Mouse (Mus musculus) kidney, postnatal 25 days (tissue): ENCODE measurements around the gene Pld2.
A peak's percentile ranks its signal among the peaks of the same experiment; 100 is the strongest.
"Not testable (repeated sequence)": the region's sequence is repeated elsewhere in the genome, so short reads cannot be mapped to it uniquely, and the experiment has no call there.

Experiments used
- DNase-seq, 2 experiments: peaks; one replicate each; pipeline ENCODE4 v3.0.0; 2021; ENCODE audit warnings: mixed read lengths in 2 of 2

Pld2 gene

DNA sequence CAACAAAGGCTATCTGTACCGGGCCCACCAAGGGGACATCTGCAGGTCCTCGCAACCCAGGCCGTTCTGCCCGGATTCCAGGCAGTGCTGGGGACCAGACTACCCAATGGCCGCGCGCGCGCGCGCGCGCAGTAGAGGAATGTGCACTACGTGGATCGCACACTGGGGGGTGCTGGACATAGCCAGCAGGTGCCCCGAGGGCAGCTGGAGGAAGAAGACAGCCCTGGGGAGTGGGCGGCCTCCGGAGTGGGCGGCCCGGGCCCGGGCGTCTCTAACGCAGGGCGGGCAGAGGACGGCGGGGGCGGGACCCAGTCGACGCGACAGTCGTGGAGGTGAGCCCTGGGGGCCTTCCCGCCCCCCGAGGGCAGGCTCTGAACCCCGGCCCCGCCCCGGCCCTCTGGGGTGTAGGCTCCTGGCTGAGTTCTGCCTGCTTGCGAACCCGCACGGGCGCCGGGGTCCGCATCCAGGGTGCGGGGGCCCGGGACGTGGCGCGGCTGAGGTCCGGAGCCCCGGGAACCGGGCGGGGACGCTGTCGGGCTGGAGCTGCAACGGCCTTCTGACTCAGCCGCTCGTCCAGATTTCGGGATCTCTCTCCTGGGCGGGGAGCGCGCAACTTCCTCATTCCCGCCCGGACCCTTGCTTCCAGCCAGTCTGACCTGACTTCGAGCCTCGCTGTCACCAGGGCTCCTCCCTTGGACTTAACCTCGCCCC lies at the start of gene Pld2:
Gene Pld2 (plus strand): TSS at position 188 of the 711 bp plus-strand sequence.
- DNase-seq: peak; percentile 91 to 96

DNA sequence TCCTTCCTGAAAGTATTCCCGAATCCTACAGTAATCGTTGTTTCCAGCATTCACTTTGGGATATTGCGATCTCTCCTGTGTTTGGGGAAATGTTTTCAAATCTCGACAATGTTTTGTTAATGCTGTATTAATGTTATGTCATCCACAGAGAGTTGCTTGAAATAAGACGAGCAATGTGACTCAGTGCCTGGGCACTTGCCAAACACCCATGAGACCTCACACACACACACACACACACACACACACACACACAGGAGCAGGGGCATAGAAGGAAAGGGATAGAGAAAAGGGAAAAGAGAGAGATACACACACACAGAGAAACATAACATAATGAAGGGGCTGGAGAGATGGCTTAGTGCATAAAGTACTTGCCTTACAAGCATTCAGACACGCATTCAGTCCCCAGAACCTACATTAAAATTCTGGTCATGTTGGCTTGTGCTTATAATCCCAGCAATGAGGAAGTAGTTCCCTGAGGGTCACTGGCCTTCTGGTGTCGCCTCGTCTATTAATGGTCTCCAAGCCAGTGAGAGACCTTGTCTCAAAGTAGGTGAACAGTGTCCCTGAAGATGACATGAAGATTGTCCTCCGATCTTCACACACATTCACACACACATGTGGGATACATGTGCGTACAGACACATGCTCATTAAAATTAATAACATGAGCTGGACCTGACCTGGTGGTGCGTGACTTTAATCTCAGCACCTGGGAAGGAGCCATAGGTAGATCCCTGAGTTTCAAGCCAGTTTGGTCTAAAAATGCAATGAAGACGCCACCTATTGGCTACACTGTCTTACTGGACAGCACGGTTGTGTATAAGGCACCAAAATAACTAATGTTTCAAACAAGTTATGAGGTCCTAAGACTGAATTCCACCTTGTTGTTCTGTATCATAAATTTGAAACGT lies 40.0 kb upstream of the Pld2 start:
- DNase-seq: peak; percentile 66 to 72

DNA sequence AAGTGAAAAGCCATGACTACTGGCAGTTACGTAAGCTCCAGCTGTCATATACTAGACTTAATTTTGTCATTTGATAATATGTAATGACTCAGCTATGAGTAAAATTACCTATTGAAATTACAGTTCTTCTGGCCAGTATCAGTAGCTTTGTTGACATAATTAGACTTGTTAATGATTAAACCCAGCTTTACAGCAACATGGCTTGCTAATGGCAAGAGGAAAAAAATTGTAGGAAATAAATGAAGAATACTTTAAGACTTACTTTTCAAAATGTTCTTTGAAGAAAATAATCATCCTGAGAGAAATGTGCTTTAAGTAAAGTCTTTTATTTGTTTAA lies 39.4 kb upstream of the Pld2 start:
- no peak for DNase-seq

DNA sequence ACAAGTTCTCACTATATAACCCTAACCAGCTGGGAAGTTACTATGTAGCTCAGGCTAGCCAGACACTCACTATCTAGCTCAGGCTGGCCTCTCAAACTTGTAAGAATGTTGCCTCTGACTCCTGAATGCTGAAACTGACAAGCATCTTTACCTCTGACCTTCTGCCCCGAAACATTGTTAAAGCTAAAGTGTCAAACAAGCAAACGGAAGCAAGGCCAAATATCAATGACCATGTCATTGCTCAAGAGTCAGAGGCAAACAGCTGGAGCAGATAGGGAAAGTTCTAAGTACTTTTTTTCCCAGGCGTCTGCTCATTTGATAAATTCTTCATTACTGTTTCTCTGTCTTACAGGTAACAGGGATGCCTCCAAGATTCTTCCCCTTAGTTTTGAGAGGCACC lies 37.8 kb upstream of the Pld2 start:
- no peak for DNase-seq

DNA sequence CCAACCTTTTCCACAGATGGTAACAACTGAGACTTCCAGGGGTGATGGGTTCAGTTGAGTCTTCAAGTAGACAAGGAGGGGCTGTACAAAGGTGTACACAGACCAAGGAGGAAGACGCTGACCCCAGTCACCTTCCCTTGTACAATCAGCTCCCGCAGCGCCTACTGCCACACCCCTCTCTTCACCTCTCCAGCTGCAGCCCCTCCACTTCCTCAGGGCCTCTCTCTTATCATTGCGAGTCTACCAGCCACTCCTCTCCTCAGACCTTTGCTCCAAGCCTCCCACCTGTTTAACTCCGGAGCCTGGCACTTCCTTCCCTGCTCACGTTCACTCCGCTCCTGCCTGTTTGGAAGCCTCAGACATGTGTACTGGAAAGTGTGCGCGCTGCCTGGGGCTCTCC lies 34.9 kb upstream of the Pld2 start, which contains the start of gene Tm4sf5:
Gene Tm4sf5 (plus strand): TSS at position 275 of the 400 bp plus-strand sequence.
- DNase-seq: no peak

- DNase-seq: peak; percentile 75 to 90
Measured at GRCm38 (mm10) chr11:70506385-70506784, 33.5 kb upstream of the Pld2 start.

GRCm38 (mm10) chr11:70506962-70507515 lies 32.8 kb upstream of the Pld2 start:
- DNase-seq: no peak

GRCm38 (mm10) chr11:70509753-70510564 lies 29.9 kb upstream of the Pld2 start:
- DNase-seq: peak; percentile 64 to 73

GRCm38 (mm10) chr11:70511242-70511641 lies 28.6 kb upstream of the Pld2 start:
- no peak for DNase-seq

DNA sequence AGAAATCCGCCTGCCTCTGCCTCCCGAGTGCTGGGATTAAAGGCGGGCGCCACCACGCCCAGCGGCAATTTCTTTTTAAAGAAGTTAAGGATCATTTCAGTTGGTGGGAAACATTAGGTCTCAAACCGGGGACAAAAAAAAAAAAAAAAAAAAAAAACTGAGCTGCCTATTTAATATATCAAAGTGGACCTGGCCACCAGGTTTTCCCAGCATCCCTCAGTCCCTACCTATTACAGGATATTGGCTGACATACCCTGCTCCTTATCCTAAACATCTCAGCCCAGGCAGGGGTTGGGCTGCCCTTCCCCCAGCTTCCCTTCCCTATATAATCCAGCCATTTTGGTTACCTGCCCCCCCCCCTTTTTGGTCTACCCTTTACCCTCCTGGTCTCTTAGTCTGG lies 28.0 kb upstream of the Pld2 start:
- DNase-seq: no peak

GRCm38 (mm10) chr11:70512709-70513342 lies 27.0 kb upstream of the Pld2 start:
- no peak for DNase-seq

- peak in 1 of 2 experiments; percentile 16 for DNase-seq
Measured at GRCm38 (mm10) chr11:70513520-70513919, 26.3 kb upstream of the Pld2 start.

DNA sequence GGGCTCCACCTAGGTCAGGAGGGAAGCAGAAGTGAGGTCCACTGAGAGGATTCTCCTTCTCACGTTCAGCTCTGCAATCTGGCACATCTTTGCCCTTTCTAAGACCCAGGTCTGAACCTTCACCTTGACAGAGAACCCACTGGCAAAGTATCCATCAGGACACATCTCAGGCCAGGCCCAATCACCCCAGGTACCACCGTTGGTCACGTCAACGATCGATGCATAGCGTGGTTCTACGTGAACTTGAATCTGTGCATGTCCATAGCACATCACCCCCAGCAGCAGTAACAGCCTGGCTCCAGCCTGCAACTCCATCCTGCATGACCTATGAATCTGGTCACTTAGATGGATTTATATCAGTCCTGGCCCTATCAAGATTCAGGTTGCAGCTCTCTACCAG lies 25.6 kb upstream of the Pld2 start, which contains the start of gene Vmo1:
Gene Vmo1 (minus strand): TSS at position 329 of the 400 bp plus-strand sequence.
- no peak for DNase-seq

DNA sequence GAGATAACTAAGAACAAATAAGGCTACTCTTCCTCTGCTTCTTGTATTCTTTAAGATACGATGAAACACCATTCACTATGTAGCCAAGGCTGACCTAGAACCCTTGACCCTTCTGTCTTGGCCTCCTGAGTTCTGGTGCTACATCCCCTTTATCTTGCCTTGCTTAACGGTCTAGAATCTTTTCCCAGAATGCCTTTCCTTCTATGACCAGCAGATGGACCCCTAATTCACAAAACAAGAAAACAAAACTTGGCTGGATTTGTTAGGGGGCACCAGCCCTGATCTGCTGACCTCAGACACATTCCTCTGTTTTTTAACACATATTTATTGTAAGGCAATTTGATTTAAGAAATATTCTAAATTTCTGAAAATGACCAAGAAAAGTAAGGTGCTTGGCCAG lies 23.5 kb upstream of the Pld2 start:
- peak in 1 of 2 experiments; percentile 40 for DNase-seq

GRCm38 (mm10) chr11:70518436-70518835 lies 21.4 kb upstream of the Pld2 start:
- no peak for DNase-seq

- no peak for DNase-seq
Measured at GRCm38 (mm10) chr11:70518923-70519322, 20.9 kb upstream of the Pld2 start, which contains the start of gene Gltpd2. TSS of gene Gltpd2 (plus strand) at chr11:70519196.

- peak; percentile 40 to 60 for DNase-seq
Measured at GRCm38 (mm10) chr11:70520178-70520769, 19.6 kb upstream of the Pld2 start.

DNA sequence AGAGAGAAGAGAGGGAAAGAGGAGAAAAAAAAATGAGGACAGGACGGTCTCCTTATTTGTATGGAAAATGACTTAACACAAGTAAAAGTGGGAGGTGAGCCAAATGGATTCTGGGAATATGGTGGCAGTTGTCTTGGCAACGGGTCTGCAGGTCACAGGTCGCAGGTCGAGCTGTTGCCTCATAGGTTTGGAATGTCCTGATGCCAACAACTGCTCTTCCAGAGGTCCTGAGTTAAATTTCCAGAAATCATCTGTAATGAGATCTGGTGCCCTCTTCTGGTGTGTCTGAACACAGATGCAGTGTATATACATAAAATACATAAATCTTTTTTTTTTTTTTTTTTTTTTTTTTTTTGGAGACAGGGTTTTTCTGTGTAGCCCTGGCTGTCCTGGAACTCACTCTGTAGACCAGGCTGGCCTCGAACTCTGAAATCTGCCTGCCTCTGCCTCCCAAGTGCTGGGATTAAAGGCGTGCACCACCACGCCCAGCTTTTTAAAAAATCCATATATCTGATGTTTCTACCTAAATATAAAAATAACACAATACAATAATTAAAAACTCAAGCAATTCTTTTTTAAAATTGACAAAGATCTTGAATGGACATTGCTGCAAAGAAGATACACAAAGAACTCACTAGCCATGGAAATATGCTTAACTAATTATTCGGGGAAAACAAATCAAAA lies 16.4 kb upstream of the Pld2 start:
- not testable (repeated sequence) for DNase-seq

- DNase-seq: no peak
Measured at GRCm38 (mm10) chr11:70524782-70525181, 15.1 kb upstream of the Pld2 start.

DNA sequence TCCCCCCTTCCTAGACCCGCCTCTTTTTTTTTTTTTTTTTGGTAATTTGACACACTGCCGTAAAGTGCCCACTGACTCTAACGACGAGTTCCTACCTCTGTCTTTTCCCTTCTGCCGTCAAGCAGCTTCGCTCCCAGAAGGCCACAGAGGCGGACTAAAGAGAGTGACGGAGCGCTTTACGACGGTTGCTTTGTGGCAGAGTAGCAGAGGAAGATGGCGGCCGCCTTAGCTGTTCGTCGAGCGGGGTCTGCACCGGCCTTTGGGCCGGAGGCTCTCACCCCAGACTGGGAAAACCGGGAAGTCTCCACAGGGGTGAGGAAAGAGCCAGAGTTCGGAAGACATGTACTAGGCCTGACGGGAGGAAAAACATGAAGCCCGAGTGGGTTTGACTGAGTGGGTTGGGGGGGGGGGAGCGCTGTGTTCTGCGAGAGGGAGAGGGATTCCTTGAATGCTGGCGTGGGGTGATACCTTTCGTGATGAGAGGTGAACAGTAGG lies 14.6 kb upstream of the Pld2 start, which contains the start of gene Psmb6:
Gene Psmb6 (plus strand): TSS at position 184 of the 495 bp plus-strand sequence.
- peak; percentile 93 to 98 for DNase-seq

DNA sequence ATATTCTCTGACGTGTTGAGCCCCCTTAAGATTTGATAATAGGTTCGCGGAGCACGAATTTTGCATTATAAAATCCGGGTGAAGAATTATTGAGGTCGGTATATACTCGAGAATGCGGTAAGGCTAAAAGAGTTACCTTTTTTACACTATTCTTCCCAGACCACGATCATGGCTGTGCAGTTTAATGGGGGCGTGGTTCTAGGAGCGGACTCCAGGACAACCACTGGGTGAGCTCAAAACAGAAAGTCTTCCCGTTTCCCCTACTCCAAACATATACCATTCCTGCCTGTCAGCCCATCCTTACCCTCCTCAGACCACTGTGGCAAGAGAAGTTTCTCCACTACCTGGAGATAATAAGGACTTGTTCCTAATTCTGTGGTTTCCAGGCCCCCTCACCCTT lies 14.1 kb upstream of the Pld2 start:
- DNase-seq: no peak
